Mouse (Mus musculus): ENCODE measurements around the gene Olfr60.

The Olfr60 gene

DNA sequence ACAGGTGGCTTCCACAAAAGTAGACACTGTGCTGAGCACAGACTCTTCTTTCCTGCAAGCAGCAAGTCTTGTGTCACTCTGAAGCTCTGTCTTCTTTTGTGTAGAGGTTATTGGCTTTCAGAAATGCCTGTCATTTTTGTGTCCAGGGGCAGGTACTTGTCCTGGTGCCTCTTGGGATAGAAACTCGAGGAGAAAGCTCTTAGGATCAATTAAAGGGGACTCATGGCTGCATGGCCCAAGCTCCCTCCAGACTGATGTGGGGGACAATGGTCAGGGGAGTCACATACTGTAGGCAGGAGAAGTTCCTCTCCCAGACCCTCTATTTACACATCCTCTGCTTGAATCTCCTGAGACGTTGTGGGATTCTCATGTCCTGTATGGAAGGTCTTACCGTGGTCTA is at the start of gene Olfr60:
TSS of gene Olfr60 (minus strand) at position 101 of the 400 bp plus-strand sequence.
- no peak for DNase-seq (ENCODE audit: low spot score in 2 of 2)

- no peak for DNase-seq (ENCODE audit: low spot score in 2 of 2)
Observed at GRCm38 (mm10) chr7:140402818-140403217, 41.3 kb upstream of the Olfr60 start, which contains the start of gene Olfr531. Gene Olfr531, minus strand, starts transcription at chr7:140402918.

GRCm38 (mm10) chr7:140376911-140377310 is 15.4 kb upstream of the Olfr60 start:
- DNase-seq (ENCODE audit: low spot score in 2 of 2) = no peak

GRCm38 (mm10) chr7:140376231-140376630 is 14.8 kb upstream of the Olfr60 start, which contains the start of gene Olfr530:
Gene Olfr530, minus strand, starts transcription at chr7:140376331.
- no peak for DNase-seq (ENCODE audit: low spot score in 2 of 2)

DNA sequence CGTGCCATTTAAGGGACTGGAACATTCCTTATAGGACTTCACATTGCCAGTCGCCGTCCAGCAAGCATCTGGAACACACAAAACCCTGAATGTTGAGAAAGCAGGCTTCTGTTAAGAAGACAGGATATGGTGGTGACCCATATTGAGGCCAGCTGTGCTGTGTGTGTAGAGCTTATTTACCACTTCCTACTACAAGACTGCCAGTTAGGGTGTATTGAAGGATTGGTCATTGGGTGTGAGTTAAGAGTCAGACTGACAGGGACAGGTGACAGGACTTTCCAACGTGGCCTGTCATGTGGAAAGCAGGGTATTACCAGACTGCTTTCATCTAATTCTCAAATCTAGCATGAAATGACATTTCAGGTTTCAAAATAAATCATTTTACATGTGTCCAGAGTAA is 12.8 kb upstream of the Olfr60 start:
- DNase-seq (ENCODE audit: low spot score in 2 of 2) = no peak

DNA sequence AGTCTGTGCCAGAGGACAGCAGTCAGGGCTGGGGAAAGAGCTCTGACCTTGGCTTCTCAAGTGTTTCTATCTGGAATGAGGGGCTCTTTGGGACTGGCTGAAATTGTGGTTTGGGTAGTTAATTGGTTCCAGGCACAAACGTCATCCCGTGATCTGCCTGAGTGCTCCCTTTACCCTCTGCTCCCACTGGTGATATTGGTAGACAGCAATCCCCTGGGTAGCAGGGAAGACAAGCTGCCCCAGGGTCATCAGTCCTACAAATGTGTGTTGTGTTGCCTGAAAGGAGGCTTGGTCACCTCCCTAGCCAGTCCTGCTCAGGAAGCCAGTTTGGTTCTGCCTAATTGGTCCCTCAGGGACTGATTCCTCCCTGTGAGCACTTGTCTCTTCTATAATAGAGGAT is 27.8 kb downstream of the Olfr60 start, which contains the start of gene Olfr527:
TSS of gene Olfr527 (plus strand) at position 301 of the 400 bp plus-strand sequence.
- no peak for DNase-seq (ENCODE audit: low spot score in 2 of 2)

- no peak for DNase-seq (ENCODE audit: low spot score in 2 of 2)
Observed at GRCm38 (mm10) chr7:140329766-140330304, 31.6 kb downstream of the Olfr60 start.

DNA sequence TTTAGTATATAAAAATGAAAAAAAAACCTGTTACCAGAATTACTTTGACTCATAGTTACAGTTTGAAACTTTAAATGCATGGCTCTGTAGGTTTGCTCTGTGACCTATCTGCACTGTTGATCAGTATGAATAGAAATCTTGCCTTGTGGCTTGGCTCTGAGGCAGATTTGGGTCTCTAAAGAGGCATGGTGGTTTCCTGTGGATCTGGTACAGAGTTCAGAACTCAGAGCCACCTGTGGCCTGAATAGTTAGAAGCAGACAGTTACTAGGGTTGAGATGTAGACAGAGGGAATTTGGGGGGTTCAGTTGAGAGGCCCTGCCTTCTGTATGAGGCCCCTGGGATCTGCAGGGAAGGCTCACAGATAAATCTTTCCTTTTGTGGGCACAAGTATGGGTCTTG is 40.3 kb downstream of the Olfr60 start:
- DNase-seq (ENCODE audit: low spot score in 2 of 2) = no peak

- DNase-seq (ENCODE audit: low spot score in 2 of 2) = no peak
Observed at GRCm38 (mm10) chr7:140320558-140320957, 40.9 kb downstream of the Olfr60 start, which contains the start of gene Olfr525. Gene Olfr525, plus strand, starts transcription at chr7:140320858.

DNA sequence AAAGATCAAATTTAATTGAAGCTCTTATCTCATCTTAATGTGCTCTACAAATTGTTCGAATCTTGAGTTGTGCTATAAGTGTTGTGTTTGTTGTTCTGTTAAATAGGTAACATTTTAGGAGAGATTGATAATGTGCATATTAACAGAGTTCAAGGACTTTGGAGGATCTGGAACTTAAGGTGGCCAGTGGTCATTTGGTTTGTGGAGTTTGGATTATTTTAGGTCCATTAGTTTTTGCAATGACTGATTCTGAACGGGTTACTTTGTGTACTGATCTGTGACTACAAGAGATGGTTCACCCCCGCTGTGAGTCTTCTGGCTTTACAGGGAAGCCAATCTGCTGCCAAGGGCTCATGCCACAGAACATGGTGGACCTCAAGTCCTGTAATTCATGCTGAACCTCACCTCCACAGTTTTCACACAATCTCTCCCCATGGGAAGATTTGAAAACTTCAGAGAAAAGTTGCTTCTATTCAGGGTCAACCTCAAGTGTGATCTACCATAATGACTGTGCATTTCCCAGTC is 41.5 kb downstream of the Olfr60 start:
- no peak for DNase-seq (ENCODE audit: low spot score in 2 of 2)

- DNase-seq (ENCODE audit: low spot score in 2 of 2) = no peak
Observed at GRCm38 (mm10) chr7:140299416-140299815, 62.1 kb downstream of the Olfr60 start.

GRCm38 (mm10) chr7:140296876-140297275 is 64.6 kb downstream of the Olfr60 start:
- no peak for DNase-seq (ENCODE audit: low spot score in 2 of 2)

GRCm38 (mm10) chr7:140295746-140296145 is 65.7 kb downstream of the Olfr60 start:
- DNase-seq (ENCODE audit: low spot score in 2 of 2) = no peak

Data from urinary bladder, postnatal 36 days (tissue).